22 mouse cellular contexts compared by ENCODE assay signal in genomic region chr12:110334609-110335008, GRCm38 (mm10). TPM values are rescaled to one million over a fixed set of nuclear protein-coding genes. Genes with fewer than 3 reads are reported as not detected.
A peak's percentile ranks its signal among the peaks of the same experiment; 100 is the strongest.
DNase-seq lines count a peak whose midpoint lies in the region; ATAC-seq and TF ChIP-seq lines count a peak whose summit lies in the region.
"Had no signal": no experiment of that assay in that cellular context is flagged by ENCODE, and none has a peak within 500 bp of the region (broad histone marks: within the 10 kb centered on the region; RNA-seq: fewer than 3 reads in every experiment).

No protein-coding gene starts in this region.

- TF ChIP-seq CTCF in kidney, postnatal 0 days (IDR thresholded peaks at IDR 0.05; ENCODE audit: low read depth), result peak; percentile 22; the same call in 1 of the 2 replicates
- peak; percentile 58; the same call in 1 of the 2 replicates for TF ChIP-seq CTCF in testis, adult 2 months (IDR thresholded peaks at IDR 0.05; ENCODE audit: control insufficient read depth, insufficient read depth, insufficient replicate concordance, low read depth, low read length)
- TF ChIP-seq CTCF in bone marrow macrophage, adult 2 months (IDR thresholded peaks at IDR 0.05; ENCODE audit: low read depth, low read length), result 0 out of 2 replicates have a peak, but pooled peaks have one; percentile 16

- no peaks in the 10 kb centered on the region for H3K4me1 ChIP-seq in kidney, postnatal 0 days (replicated peaks; ENCODE audit: insufficient read depth, low read length)
- no peaks in the 10 kb centered on the region for H3K4me1 ChIP-seq in testis, adult 2 months (ENCODE audit: control insufficient read depth, insufficient read depth, low read length)
- no peaks in the 10 kb centered on the region for H3K4me1 ChIP-seq in bone marrow macrophage, adult 2 months (ENCODE audit: control insufficient read depth, insufficient read depth, low read length)
- H3K4me1 ChIP-seq: embryonic facial prominence, embryonic 10.5 days; forebrain, embryonic 12.5 days; heart, embryonic 13.5 days; hindbrain, embryonic 13.5 days; limb, embryonic 13.5 days; midbrain, embryonic 10.5 days had no signal

- no peaks in the 10 kb centered on the region for H3K27me3 ChIP-seq in kidney, postnatal 0 days (ENCODE audit: insufficient read depth, low read length)
- H3K27me3 ChIP-seq in testis, adult 2 months (ENCODE audit: control insufficient read depth, insufficient read depth, low read length), result no peaks in the 10 kb centered on the region
- H3K27me3 ChIP-seq: forebrain, embryonic 12.5 days; heart, embryonic 13.5 days; hindbrain, embryonic 13.5 days had no signal

- H3K9me3 ChIP-seq in kidney, postnatal 0 days (replicated peaks; ENCODE audit: low read length), result no peaks in the 10 kb centered on the region

- no peak overlapping the region for H3K4me3 ChIP-seq in kidney, postnatal 0 days (replicated peaks; ENCODE audit: low read depth, low read length)
- H3K4me3 ChIP-seq in testis, adult 2 months (ENCODE audit: control insufficient read depth, low read depth, low read length), result no peak overlapping the region
- no peak overlapping the region for H3K4me3 ChIP-seq in bone marrow macrophage, adult 2 months (ENCODE audit: insufficient read depth, low read length)
- H3K4me3 ChIP-seq: embryonic facial prominence, embryonic 10.5 days; forebrain, embryonic 12.5 days; heart, embryonic 13.5 days; hindbrain, embryonic 13.5 days; limb, embryonic 13.5 days; midbrain, embryonic 10.5 days had no signal

- no peak overlapping the region for H3K27ac ChIP-seq in kidney, postnatal 0 days
- no peak overlapping the region for H3K27ac ChIP-seq in testis, adult 2 months (ENCODE audit: control insufficient read depth, insufficient read depth, low read depth, low read length)
- no peak overlapping the region for H3K27ac ChIP-seq in bone marrow macrophage, adult 2 months (ENCODE audit: insufficient read depth, low read depth, low read length)
- H3K27ac ChIP-seq: embryonic facial prominence, embryonic 10.5 days; forebrain, embryonic 12.5 days; heart, embryonic 13.5 days; hindbrain, embryonic 13.5 days; limb, embryonic 13.5 days; macrophage; midbrain, embryonic 10.5 days had no signal

- no peak for TF ChIP-seq POLR2A in testis, adult 2 months (IDR thresholded peaks at IDR 0.05; ENCODE audit: control insufficient read depth, low read depth, low read length)
- TF ChIP-seq POLR2A in bone marrow macrophage, adult 2 months (IDR thresholded peaks at IDR 0.05; ENCODE audit: borderline replicate concordance, low read depth, low read length), result no peak

- H3K36me3 ChIP-seq in kidney, postnatal 0 days (ENCODE audit: insufficient read depth, low read length), result no peaks in the 10 kb centered on the region
- no peaks in the 10 kb centered on the region for H3K36me3 ChIP-seq in testis, adult 2 months (ENCODE audit: control insufficient read depth, insufficient read depth, low read length)
- H3K36me3 ChIP-seq: embryonic facial prominence, embryonic 10.5 days; forebrain, embryonic 12.5 days; G1E; heart, embryonic 13.5 days; hindbrain, embryonic 13.5 days; limb, embryonic 13.5 days; midbrain, embryonic 10.5 days had no signal

- no peak overlapping the region for H3K4me2 ChIP-seq in kidney, postnatal 0 days (ENCODE audit: low read length)
- H3K4me2 ChIP-seq: forebrain, embryonic 12.5 days; heart, embryonic 13.5 days; hindbrain, embryonic 13.5 days; limb, embryonic 13.5 days had no signal

- no peak for ATAC-seq in kidney, postnatal 0 days (replicated peaks; ENCODE audit: low FRiP score, low read depth)

- 75% methylated on average over 2 of the region's 2 CpGs for WGBS in kidney, postnatal 0 days

- DNase-seq in kidney, postnatal 0 days (ENCODE audit: low spot score), result no peak
- DNase-seq in kidney, postnatal 4 days, result no peak
- no peak for DNase-seq in testis, postnatal 14 days (ENCODE audit: low spot score)
- no peak for DNase-seq in thymus, postnatal 0 days (ENCODE audit: low spot score)
- no peak for DNase-seq in retina, postnatal 1 day
- DNase-seq: adrenal gland, adult 2 months; cerebellum, adult 9-10 months; kidney, adult 11 months; kidney, postnatal 25 days; layer of hippocampus, adult 9-11 months; thymus, adult 18-20 months had no signal

- no peak overlapping the region for H3K9ac ChIP-seq in kidney, postnatal 0 days (ENCODE audit: low read depth, low read length)
- H3K9ac ChIP-seq: forebrain, embryonic 12.5 days; heart, embryonic 13.5 days; hindbrain, embryonic 13.5 days; limb, embryonic 13.5 days had no signal

RNA-seq across cellular contexts. Expression of gene Dio3, which starts 55.7 kb away (rescaled TPM):
- 0.20 and 0.22 TPM in 2 replicates for polyA plus RNA-seq in kidney, postnatal 0 days (2015; fragmentation: Nextera tagmentation; extraction: Ambion mirVana)
- polyA plus RNA-seq in testis, adult 2 months (2012; rRNA removed), result 0.21 and 0.51 TPM in 2 replicates
- polyA plus RNA-seq in bone marrow macrophage, adult 2 months (2012; ENCODE audit: insufficient read depth, insufficient read length, missing spikeins), result 0.51 TPM in 1 of 2 replicates, not detected in the other
- 0.09 TPM in 1 of 2 replicates, not detected in the other for polyA plus RNA-seq in thymus, postnatal 0 days (2015; fragmentation: Nextera tagmentation; extraction: Ambion mirVana)
- polyA plus RNA-seq: G1E; macrophage; small intestine, adult 2 months had no signal
